21 mouse cellular contexts compared by ENCODE assay signal in genomic region chr17:56607521-56608062, GRCm38 (mm10). TPM values are rescaled to one million over a fixed set of nuclear protein-coding genes. Genes with fewer than 3 reads are reported as not detected.
A peak's percentile ranks its signal among the peaks of the same experiment; 100 is the strongest.
DNase-seq lines count a peak whose midpoint lies in the region; ATAC-seq lines count a peak whose summit lies in the region.
"Had no signal": no experiment of that assay in that cellular context is flagged by ENCODE, and none has a peak within 500 bp of the region (broad histone marks: within the 10 kb centered on the region; RNA-seq: fewer than 3 reads in every experiment).

No protein-coding gene starts in this region.

- 69% methylated on average over 3 of the region's 3 CpGs for WGBS in liver, embryonic 11.5 days
- WGBS in neural tube, embryonic 12.5 days: 80% methylated on average over 3 of the region's 3 CpGs
- 70% methylated on average over 3 of the region's 3 CpGs for WGBS in liver, embryonic 15.5 days (ENCODE audit: insufficient replicate concordance)

- H3K4me3 ChIP-seq in liver, embryonic 11.5 days (ENCODE audit: low read depth, low read length): peak overlapping the region; percentile 15; the same call in 1 of the 2 replicates
- H3K4me3 ChIP-seq in neural tube, embryonic 12.5 days: no peak overlapping the region
- no peak overlapping the region for H3K4me3 ChIP-seq in liver, embryonic 15.5 days (replicated peaks)

- H3K9ac ChIP-seq in liver, embryonic 11.5 days (ENCODE audit: low read depth, low read length): no peak overlapping the region
- peak overlapping the region; percentile 17; the same call in 1 of the 2 replicates for H3K9ac ChIP-seq in neural tube, embryonic 12.5 days
- no peak overlapping the region for H3K9ac ChIP-seq in liver, embryonic 15.5 days

- no peaks in the 10 kb centered on the region for H3K27me3 ChIP-seq in liver, embryonic 11.5 days (replicated peaks; ENCODE audit: control insufficient read depth, insufficient read depth, low read length)
- no peaks in the 10 kb centered on the region for H3K27me3 ChIP-seq in neural tube, embryonic 12.5 days (replicated peaks)
- no peaks in the 10 kb centered on the region for H3K27me3 ChIP-seq in liver, embryonic 15.5 days
- H3K27me3 ChIP-seq: embryonic facial prominence, embryonic 12.5 days; forebrain, embryonic 13.5 days; midbrain, embryonic 12.5 days had no signal

- peaks cover 47% of the 10 kb centered on the region for H3K36me3 ChIP-seq in liver, embryonic 11.5 days (ENCODE audit: control insufficient read depth, insufficient read depth, low read length)
- peaks cover 50% of the 10 kb centered on the region for H3K36me3 ChIP-seq in neural tube, embryonic 12.5 days
- peaks cover 54% of the 10 kb centered on the region for H3K36me3 ChIP-seq in liver, embryonic 15.5 days (replicated peaks)

- peak overlapping the region; percentile 81; the same call in 1 of the 2 replicates for H3K4me2 ChIP-seq in liver, embryonic 11.5 days
- H3K4me2 ChIP-seq in neural tube, embryonic 12.5 days (replicated peaks): no peak overlapping the region
- peak overlapping the region; percentile 74; the same call in 1 of the 2 replicates for H3K4me2 ChIP-seq in liver, embryonic 15.5 days

- no peak overlapping the region for H3K27ac ChIP-seq in liver, embryonic 11.5 days (ENCODE audit: low read depth, low read length)
- no peak overlapping the region for H3K27ac ChIP-seq in neural tube, embryonic 12.5 days
- H3K27ac ChIP-seq in liver, embryonic 15.5 days (replicated peaks): no peak overlapping the region
- H3K27ac ChIP-seq: embryonic facial prominence, embryonic 12.5 days; forebrain, embryonic 13.5 days; liver, embryonic 14.5 days; midbrain, embryonic 12.5 days had no signal

- ATAC-seq in cerebellum, adult (ENCODE audit: insufficient number of reproducible peaks, low FRiP score, low TSS enrichment): no peak
- ATAC-seq in liver, embryonic 11.5 days (replicated peaks; ENCODE audit: low FRiP score): no peak
- no peak for ATAC-seq in neural tube, embryonic 12.5 days (ENCODE audit: low FRiP score, low read depth)
- no peak for ATAC-seq in liver, embryonic 15.5 days (ENCODE audit: insufficient read depth)
- ATAC-seq: forebrain, embryonic 13.5 days had no signal

- peak; percentile 63 for DNase-seq in cerebellum, adult 9-11 months
- no peak for DNase-seq in liver, embryonic 11.5 days (ENCODE audit: low spot score)
- no peak for DNase-seq in liver
- no peak for DNase-seq in neural tube, embryonic 10.5 days (ENCODE audit: extremely low spot score, low spot score)
- DNase-seq in gastrocnemius, postnatal 36 days: no peak
- DNase-seq: adrenal gland, postnatal 25 days; cerebellum, adult 2 months; gastrocnemius, postnatal 14 days; kidney, adult 2 months; kidney, postnatal 14 days; layer of hippocampus, postnatal 36 days; lung, postnatal 14 days; right cerebral cortex, postnatal 4 days had no signal

- H3K9me3 ChIP-seq in liver, embryonic 11.5 days (ENCODE audit: control insufficient read depth, low read length): no peaks in the 10 kb centered on the region
- no peaks in the 10 kb centered on the region for H3K9me3 ChIP-seq in neural tube, embryonic 12.5 days
- H3K9me3 ChIP-seq in liver, embryonic 15.5 days (replicated peaks): no peaks in the 10 kb centered on the region
- H3K9me3 ChIP-seq: embryonic facial prominence, embryonic 12.5 days; forebrain, embryonic 13.5 days; midbrain, embryonic 12.5 days had no signal

- intact Hi-C loops in gastrocnemius, postnatal 36 days (cut with DNase I): loop anchor here (2.0 kb wide), 1 partner anchor 15 kb away; no protein-coding TSS in a partner anchor

- peaks cover 24% of the 10 kb centered on the region for H3K4me1 ChIP-seq in liver, embryonic 11.5 days (replicated peaks; ENCODE audit: control insufficient read depth, insufficient read depth, low read length)
- H3K4me1 ChIP-seq in neural tube, embryonic 12.5 days: peaks cover 17% of the 10 kb centered on the region
- H3K4me1 ChIP-seq in liver, embryonic 15.5 days (replicated peaks): peaks cover 46% of the 10 kb centered on the region

RNA-seq across cellular contexts. Expression of gene 2410015M20Rik, which starts 2.0 kb away (rescaled TPM):
- 236 and 248 TPM in 2 replicates for polyA plus RNA-seq in liver, embryonic 11.5 days (2014; fragmentation: Nextera tagmentation; extraction: Ambion mirVana)
- 192 and 202 TPM in 2 replicates for polyA plus RNA-seq in neural tube, embryonic 12.5 days (2016; fragmentation: Nextera tagmentation; extraction: Ambion mirVana)
- 125 and 143 TPM in 2 replicates for polyA plus RNA-seq in liver, embryonic 15.5 days (2015; fragmentation: Nextera tagmentation; extraction: Ambion mirVana)
- total RNA-seq in gastrocnemius, postnatal 36 days (2021): 100 to 1,000 TPM; 130 to 135 TPM

RNA-seq across cellular contexts. Expression of gene Rpl36, which starts 5.6 kb away (rescaled TPM):
- polyA plus RNA-seq in liver, embryonic 11.5 days (2014; fragmentation: Nextera tagmentation; extraction: Ambion mirVana): 2,108 and 2,211 TPM in 2 replicates
- 1,187 and 1,201 TPM in 2 replicates for polyA plus RNA-seq in neural tube, embryonic 12.5 days (2016; fragmentation: Nextera tagmentation; extraction: Ambion mirVana)
- polyA plus RNA-seq in liver, embryonic 15.5 days (2015; fragmentation: Nextera tagmentation; extraction: Ambion mirVana): 745 and 882 TPM in 2 replicates
- 100 to 1,000 TPM; 482 to 579 TPM for total RNA-seq in gastrocnemius, postnatal 36 days (2021)

RNA-seq across cellular contexts. Expression of gene Lonp1, which starts 19.1 kb away (rescaled TPM):
- 87.9 and 92.4 TPM in 2 replicates for polyA plus RNA-seq in liver, embryonic 11.5 days (2014; fragmentation: Nextera tagmentation; extraction: Ambion mirVana)
- polyA plus RNA-seq in neural tube, embryonic 12.5 days (2016; fragmentation: Nextera tagmentation; extraction: Ambion mirVana): 53.7 and 54.3 TPM in 2 replicates
- polyA plus RNA-seq in liver, embryonic 15.5 days (2015; fragmentation: Nextera tagmentation; extraction: Ambion mirVana): 36.9 and 44.5 TPM in 2 replicates
- total RNA-seq in gastrocnemius, postnatal 36 days (2021): 10 to 100 TPM; 60.6 to 62.6 TPM

RNA-seq across cellular contexts. Expression of gene Catsperd, which starts 20.4 kb away (rescaled TPM):
- polyA plus RNA-seq in liver, embryonic 11.5 days (2014; fragmentation: Nextera tagmentation; extraction: Ambion mirVana): 0.64 and 0.68 TPM in 2 replicates
- polyA plus RNA-seq in neural tube, embryonic 12.5 days (2016; fragmentation: Nextera tagmentation; extraction: Ambion mirVana): 0.93 and 1.5 TPM in 2 replicates
- polyA plus RNA-seq in liver, embryonic 15.5 days (2015; fragmentation: Nextera tagmentation; extraction: Ambion mirVana): 0.30 and 0.44 TPM in 2 replicates
- under 1 TPM in 1 of 2 experiments, not detected in 1; 0.15 TPM for total RNA-seq in gastrocnemius, postnatal 36 days (2021)
- total RNA-seq: gastrocnemius, postnatal 14 days had no signal
- polyA plus RNA-seq: erythroblast, embryonic 14.5 days had no signal

RNA-seq across cellular contexts. Expression of gene Safb, which starts 23.0 kb away (rescaled TPM):
- polyA plus RNA-seq in liver, embryonic 11.5 days (2014; fragmentation: Nextera tagmentation; extraction: Ambion mirVana): 93.1 and 96.5 TPM in 2 replicates
- 140 and 162 TPM in 2 replicates for polyA plus RNA-seq in neural tube, embryonic 12.5 days (2016; fragmentation: Nextera tagmentation; extraction: Ambion mirVana)
- 36.3 and 40.4 TPM in 2 replicates for polyA plus RNA-seq in liver, embryonic 15.5 days (2015; fragmentation: Nextera tagmentation; extraction: Ambion mirVana)
- 10 to 100 TPM; 35.9 to 39.7 TPM for total RNA-seq in gastrocnemius, postnatal 36 days (2021)
